Mouse (Mus musculus) fat pad, adult 2 months (tissue): ENCODE data around the gene Ifnar2.
"Not testable (repeated sequence)": the region's sequence is repeated elsewhere in the genome, so short reads cannot be mapped to it uniquely, and the experiment has no call there.

Source experiments
- DNase-seq: peaks from one replicate; pipeline ENCODE4 v3.0.0-alpha.2; 2011; ENCODE audit warnings: low read depth, low spot score; ENCODE audit errors: extremely low read depth

The Ifnar2 gene

DNA sequence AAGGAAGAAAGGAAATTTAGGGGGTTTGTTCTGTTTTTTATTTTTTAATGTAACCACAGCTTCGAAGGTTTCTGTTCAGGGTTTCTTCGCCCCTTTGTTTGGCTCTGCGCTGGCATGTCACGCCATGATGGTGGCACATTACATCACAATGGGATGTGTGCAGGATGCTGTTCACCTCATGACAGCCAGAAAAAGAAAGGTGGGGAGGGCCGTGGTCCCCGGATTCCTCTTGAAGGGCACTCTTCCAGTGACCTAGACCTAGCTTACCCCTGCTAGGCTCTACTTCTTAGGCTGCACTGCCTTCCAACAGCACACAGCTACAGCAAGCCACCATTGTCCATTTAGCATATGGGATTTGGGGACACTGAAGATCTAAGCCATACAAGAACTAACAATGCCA lies 53.2 kb downstream of the Ifnar2 start:
- DNase-seq = no peak

DNA sequence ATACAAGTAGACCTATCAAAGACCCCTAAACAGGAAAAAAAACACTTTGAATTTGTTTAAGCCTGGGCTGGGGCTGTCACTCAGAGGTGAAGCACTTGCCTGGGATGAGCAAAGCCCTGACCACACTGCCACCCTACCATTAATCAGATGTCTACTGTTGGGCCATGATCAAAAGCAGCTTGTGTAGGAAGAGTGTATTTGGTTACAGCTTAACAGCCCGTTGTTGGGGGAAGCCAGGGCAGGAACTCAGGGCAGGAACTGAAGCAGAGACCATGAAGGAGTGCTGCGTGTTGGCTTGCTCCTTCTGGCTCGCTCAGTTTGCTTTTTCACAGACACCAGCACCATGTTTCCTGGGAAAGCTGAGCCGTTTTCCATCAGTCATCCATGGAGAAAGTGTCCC lies 54.0 kb downstream of the Ifnar2 start:
- no peak for DNase-seq

DNA sequence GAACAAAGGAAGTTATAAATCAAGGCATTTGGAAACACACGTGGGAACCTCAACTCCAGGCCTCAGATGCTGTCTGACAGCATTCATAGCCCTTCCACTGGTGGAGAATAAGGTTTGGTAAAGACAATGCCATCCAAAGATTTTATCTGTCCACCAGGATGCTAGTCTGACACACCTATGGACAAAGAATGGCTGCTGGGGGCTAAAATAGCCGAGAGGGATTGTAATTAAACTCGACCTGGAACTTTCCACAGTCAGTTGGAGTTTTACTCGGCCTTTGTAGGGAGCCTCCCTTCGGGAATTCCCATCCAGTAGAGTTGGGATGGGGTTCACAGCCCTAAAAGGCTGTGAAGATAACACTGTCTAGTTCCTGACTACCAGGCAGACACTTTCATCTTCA lies 54.9 kb downstream of the Ifnar2 start:
- no peak for DNase-seq

DNA sequence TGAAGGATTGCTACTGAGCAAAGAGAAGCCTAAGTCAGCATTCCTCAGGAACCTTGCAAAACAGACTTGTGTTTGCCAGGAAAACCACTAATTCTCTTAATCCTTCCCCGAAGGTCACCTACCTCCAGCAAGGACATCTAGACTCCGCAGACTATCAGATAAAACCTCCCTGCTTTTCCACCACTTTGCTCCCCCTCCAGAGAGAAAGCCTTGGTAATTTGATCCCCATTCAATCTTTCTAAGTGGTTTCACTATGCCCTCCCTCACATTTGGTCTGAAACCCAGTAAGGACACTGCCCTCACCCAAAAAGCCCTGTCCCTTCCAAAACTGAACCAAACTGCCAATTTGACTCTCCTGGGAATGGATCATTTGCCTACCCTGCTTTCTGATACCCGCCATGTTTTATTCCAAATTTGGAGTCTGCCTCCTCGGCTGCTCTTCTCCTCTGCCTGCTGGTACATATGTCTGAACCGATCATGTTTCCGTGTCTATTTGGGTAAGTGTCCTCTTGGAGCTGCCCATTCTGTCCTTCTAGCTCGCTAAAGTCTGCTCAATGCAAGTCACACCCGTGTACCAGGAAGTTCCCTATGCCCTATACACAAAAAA lies 55.8 kb downstream of the Ifnar2 start:
- peak; percentile 14 for DNase-seq

DNA sequence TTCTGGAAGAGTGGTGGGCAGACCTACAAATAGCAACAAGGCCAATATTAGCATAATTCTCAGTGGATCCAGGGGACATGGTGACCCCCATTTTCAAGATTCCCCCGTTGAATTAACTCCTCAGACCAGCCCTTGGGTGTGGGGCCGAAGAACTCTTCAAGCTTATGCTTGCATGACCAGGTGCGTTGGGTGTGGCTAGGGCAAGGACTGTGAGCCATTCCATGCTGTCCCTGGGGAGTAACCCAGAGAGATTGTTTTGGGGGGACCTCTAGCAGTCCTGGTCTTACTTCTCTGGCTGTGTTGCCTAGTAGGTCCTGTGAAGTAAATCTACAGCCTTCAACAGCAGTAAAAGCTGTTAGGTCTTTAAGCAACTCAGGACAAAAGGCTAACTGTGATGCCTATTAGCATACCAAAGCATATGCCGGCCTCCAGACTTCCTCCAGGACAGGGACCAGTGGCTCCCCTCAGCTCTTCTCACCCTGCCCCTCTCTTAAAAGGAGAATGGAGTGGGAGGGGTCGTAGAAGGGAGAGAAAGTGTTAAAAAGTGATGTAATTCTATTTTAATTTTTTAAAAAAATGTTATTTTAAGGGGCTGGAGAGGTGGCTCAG lies 60.2 kb downstream of the Ifnar2 start:
- DNase-seq = no peak

DNA sequence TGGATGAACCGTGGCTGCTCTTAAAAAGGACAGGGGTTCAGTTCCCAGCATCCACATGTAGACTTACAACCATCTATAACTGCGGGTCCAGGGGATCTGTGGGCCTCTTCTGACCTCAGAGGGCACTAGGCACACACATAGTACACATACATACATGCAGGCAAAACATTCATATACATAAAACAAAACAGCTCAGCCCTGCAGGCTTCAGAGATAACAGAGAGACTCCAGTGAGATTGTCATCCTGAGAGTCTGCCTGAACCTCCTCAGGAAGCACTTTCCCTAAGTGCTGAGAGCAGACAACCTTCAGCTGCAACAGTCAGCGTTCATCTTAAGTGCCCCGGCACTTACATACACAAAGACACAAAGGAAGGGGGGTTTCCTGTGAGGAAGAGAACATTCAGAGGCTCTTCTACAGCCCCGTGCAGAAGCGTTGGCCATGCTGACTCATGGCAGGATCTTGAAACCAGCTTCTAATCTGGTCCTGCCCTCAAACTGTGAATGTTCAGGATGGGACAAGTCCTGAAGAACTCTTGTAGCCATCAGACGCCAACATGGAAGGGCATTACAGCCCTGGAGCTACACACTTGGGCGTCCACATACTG lies 60.8 kb downstream of the Ifnar2 start:
- DNase-seq = no peak

DNA sequence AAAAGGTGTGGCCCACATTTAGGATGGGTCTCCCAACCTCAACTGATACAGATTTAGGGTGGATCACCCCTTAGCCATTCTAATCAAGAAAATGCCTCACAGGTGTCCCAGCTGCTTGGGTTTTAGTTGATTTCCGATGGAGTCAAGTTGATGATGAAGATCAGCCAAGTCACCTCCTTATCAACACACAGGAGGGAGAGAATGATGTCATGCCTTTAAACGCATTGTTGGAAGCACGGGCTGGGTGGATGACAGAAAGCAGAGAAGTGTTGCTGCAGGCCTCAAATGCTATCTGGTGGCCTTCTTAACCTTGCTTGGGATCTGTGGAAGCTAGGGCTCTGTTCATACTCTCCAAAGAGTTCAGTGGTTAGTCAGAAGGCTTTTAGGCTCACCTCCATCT lies 61.5 kb downstream of the Ifnar2 start:
- no peak for DNase-seq

DNA sequence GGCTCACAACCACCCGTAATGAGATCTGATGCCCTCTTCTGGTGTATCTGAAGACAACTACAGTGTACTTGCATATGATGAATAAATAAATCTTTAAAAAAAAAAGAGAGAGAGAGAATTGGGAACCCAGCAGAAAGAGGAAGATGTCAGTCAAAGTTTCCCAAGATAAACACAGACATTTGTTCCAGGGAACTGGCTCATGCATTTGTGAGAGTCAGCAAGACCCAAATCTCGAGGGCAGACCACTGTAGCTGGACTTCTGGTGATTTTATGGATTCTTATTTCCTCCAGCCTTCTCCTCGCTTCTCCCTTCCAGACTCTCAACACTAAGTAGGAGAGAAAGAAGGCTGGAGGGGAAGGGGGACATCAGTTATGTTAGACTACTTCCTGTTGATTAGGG lies 65.5 kb downstream of the Ifnar2 start:
- DNase-seq = no peak

DNA sequence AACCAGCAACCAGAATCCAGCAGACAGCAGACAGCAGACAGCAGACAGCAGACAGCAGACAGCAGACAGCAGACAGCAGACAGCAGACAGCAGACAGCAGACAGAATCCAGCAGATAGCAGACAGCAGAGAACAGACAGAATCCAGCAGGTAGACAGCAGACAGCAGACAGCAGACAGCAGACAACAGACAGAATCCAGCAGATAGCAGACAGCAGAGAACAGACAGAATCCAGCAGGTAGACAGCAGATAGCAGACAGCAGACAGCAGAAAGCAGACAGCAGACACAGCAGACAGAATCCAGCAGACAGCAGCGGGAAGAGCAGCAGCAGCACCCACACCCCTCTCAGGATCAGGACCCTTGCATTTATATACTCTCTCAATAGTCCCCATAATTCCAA lies 66.0 kb downstream of the Ifnar2 start:
- DNase-seq = not testable (repeated sequence)

DNA sequence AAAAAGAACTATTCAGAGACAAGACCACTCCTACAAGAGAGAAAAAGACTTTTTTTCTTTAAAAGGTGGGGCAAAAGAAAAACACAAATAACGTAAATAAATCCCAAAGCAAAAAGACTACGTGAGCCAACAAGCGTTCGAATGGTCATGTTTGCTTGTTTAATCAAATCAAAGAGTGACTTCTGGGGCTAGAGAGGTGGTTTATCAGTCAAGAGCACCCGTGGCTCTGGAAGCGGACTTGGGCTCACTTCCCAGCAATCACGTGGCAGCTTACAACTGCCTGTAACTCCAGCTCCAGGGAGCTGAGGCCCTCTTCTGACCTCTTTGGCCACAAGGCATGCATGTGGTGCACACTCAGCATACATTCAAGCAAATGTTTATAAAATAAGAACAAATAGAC lies 68.8 kb downstream of the Ifnar2 start:
- DNase-seq = no peak

DNA sequence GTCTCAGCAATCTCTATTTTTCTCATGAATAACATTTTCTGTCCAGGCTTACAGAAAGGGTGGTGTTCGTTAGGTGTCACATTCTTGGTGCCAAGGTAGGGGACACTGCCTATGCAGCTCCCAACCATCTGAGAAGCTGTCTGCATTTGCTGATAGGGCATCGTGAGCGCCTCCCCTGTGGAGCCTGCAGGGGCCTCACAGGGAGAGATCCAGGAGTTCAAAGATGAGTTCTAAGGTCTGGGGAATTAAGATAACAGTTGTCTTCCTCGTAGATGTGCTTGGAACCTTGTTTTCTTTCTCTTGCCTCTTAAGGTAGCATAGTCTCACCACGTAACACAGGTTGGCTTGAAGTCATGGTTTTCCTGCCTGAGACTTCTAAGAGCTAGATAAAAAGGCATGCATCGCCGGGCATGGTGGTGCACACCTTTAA lies 69.2 kb downstream of the Ifnar2 start:
- DNase-seq = no peak

DNA sequence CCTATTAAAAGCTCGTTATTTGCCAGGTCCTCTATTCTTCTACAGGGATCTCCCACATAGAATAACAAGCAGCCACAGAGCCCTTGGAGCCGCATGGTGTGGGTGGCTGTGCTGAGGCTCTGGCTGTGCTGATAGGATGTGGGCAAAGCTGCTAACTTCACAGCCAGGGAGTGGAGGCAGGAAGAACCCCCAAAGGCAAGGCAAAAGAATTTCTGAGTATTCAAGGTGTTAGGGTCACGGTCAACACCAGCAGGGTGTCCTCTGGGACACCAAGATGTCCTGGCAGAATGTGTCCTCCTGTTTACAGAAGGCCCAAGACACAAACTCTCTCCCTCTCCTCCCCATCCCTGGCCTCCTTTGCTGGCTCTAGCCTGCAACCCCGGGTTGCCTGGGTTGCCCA lies 69.9 kb downstream of the Ifnar2 start:
- DNase-seq = no peak

DNA sequence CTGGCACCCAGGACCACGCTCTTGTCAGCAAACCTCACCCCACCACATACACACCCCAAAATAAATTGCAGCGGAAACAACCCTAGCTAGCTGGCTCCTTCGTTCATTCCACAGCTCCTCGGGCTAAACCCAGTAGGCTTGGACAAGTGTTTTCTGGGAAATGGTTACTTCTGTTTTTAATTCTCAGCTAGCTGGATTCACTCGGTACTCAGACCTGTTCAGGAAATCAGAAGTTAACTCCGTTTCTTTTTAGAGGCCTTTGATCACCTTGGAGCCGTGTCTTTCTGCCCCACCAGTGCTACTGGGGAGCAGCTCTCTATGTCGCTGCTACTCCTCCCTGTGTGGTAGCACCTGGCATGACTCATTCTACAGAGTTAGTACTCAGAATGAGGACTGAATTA lies 70.6 kb downstream of the Ifnar2 start:
- DNase-seq = no peak

DNA sequence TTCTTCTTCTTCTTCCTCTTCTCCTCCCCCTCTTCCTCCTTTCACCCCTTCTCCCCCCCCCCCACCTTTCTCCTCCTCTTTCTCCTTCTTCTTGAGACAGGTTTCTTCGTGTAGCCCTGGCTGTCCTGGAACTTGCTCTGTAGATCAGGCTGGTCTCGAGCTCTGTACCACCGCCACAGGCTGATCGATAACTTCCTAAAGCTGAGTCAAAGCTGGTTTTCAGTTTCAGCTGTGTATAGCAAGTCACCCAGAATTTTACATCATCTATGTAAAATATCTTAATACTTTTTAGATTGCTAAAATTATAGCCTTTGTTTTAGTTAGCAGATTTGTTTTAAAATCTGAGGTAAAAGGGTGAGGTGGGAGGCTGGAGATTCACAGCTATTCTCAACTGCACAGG lies 72.3 kb downstream of the Ifnar2 start:
- DNase-seq = no peak

DNA sequence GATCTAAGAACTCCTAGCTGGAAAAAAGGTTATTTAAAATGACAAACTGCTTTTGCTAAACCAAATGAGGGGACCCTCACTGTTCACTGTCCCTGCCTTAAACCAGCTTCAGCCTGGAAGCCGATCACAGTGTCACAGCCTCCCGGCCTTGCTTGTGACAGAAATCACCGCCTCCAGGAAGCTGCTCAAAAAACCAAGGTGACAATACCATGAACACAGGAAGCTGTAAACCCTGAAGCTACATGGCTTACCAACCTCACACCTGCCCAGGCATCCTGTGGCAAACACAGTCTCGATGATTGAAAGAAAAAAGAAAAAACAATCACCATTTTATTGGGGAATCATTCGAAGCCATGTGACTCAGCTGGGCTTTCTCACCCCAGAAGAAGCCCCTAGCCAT lies 73.0 kb downstream of the Ifnar2 start:
- no peak for DNase-seq

DNA sequence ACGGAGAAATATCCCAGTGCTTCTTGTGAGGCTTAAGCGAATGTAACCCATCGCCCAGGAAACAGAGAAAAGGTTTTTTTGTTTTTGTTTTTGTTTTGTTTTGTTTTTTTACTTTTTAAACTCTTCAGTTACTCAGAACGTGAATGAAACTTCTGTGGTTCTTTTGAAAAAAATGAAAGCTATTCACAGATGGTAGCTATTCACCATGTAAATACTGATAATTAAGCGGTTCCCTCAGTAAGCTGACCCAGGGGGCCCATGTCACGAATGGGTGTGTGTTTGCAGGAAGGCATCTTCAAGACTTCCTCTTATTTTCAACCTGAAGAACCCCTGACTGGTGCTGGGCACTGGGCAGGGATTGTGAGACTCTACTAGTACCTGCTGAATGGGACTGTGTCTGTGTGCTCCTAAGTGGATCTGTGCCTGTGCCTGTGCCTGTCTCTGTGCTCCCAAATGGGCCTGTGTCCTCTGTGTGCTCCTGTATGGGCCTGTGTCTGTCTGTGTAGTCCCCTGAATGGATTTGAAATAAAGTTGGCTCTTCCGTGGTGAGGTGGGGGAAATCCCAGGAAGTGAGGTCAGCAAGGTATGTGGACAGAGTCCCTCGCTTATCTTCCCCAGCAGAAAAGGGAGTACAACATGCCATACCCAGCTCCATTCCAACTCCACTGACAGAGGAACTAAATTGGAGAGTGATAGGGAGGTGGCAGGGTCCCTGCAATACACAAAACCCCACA lies 74.4 kb downstream of the Ifnar2 start:
- no peak for DNase-seq

DNA sequence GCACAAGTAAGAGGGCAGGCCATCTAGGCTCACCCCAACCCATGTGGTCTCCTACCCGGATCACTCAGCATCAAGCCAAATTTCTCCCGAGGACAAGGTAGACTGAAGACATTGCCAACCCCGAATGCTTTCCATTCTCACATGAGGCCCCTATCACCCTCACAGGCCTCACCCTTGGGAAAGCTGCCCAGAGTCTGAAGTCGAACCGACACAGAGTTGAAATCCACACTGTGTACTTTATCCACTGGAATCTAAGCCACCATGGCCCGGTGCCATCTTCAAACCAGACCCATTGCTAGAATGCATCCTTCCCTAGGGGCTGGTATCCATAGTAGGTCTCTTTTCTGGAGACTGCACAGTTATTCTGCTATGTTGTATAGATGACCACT lies 74.9 kb downstream of the Ifnar2 start:
- DNase-seq = no peak

DNA sequence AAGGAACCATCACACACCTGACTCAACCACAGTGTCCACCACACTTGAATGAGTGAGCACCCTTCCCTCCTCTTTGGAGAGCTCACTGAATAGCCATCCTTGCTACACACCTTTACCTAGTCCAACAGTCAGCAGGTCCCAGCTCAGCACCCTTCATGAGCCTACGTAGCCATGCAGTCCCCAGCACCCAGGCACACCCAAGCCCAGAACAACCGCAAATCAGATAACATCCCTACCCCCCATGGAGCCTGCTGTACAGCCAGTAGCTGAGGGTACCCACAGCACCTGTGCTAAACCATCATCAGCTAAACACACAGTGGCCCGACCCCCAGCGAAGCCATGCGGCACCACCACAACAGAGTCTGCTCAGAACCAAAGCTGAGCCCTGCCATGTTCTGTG lies 75.5 kb downstream of the Ifnar2 start:
- no peak for DNase-seq

DNA sequence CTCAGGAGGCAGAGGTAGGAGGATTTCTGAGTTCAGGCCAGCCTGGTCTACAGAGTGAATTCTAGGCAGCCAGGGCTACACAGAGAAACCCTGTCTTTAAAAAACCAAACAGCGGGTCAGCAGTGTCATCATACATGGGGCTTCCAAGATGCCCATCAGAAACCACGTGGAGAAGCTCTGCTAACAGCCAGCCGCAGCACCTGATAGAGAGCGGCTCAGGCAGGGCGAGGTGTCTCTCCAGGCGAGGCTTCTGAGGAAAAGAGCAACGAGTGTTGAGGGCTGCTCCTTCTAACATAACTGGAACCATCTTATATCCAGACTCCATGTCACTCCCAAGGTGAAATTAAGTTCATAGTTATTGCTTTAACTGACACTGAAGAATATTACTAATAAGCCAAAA lies 76.3 kb downstream of the Ifnar2 start:
- DNase-seq = no peak

DNA sequence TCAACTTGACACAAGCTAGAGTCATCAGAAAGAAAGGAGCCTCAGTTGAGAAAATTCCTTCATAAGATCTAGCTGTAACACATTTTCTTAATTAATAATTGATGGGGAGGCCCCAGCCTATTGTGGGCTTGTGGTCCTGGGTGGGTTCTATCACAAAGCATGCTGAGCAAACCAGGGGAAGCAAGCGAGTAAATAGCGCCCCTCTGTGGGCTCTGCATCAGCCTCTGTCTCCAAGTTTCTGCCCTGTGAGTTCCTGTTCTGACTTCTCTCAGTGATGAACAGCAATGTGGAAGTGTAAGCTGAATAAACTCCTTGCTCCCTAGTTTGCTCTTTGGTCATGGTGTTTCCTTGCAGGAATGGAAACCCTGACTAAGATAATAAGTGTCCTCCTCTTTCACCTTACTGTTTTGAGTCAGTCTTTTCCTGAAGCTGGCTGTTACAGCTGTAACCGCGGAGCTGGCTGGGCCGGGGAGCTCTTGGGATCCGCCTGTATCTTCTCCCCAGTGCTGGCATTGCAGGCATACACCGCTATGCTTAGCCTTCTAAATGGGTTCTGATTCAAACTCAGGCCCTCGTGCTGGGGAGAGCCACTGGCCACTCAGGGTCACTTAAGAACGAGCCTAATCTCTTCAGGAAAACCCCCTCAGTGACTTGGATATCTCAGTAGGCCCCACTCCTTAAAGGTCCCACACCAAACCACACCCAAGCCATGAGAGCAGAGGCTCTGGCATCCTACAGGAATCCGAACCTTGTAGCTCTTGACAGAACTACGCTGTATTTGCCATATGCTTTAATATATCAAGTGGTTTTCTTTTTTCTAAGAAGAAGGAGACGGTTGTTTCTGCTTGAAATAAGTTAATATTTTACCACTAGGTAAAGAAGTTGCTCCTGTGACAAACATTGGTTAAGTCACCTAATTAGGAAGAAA lies 77.8 kb downstream of the Ifnar2 start:
- no peak for DNase-seq

DNA sequence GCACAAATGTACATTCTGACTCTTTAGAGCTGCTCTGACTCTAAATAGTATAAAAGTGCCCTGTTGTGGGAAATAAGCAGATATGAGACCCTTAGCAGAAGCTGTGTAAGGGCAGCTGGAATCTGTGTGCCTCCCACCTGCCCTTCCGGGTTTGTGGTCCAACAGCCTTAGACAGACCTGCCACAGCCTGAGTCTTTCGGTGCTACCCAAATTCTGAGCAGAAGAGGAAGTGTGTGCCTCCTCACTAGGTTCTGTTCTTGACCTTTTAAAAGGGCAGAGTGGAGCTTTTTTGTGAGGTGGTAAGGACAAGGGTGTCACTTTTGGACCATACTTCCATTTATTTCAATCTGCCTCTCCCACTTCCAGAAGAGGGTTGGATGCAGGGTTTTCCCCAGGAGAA lies 79.4 kb downstream of the Ifnar2 start:
- DNase-seq = no peak
